Mouse (Mus musculus) liver, embryonic 14.5 days (tissue): ENCODE measurements at regions not wholly inside any gene's neighbourhood (a gene's known extent, or its start where the extent isn't known, plus 50 kb on each side); places are given as distances from the start of the nearest gene placed in this dataset.
"Not testable (repeated sequence)": the region's sequence is repeated elsewhere in the genome, so short reads cannot be mapped to it uniquely, and the experiment has no call there.

ENCODE experiments used
- ATAC-seq: fragments of 200-750 bp; cut with Nextera tagmentation; 2 replicates; pipeline ENCODE4 v1.8.0; 2017; ENCODE audit warnings: moderate number of reproducible peaks, mild to moderate bottlenecking, moderate library complexity; ENCODE audit not compliant: insufficient read depth
- DNase-seq, 3 experiments: peaks; one replicate each; pipeline ENCODE4 v3.0.0-alpha.2; 2012 to 2013; ENCODE audit warnings: low read depth in 3 of 3, low spot score in 3 of 3
- H3K27ac ChIP-seq: fragments of 300-500 bp; sonication (generic); 2 replicates; pipeline ENCODE4 v1.5.1; 2014; ENCODE audit warnings: moderate library complexity, mild to moderate bottlenecking, control low read depth, inconsistent platforms
- H3K27me3 ChIP-seq: fragments of 300-500 bp; sonication (generic); 2 replicates; pipeline ENCODE4 v1.6.1; 2014; ENCODE audit warnings: mild to moderate bottlenecking, low read length, moderate library complexity; ENCODE audit not compliant: control insufficient read depth, insufficient read depth
- H3K36me3 ChIP-seq: fragments of 300-500 bp; sonication (generic); replicated peaks from 2 replicates; pipeline ENCODE4 v1.6.1; 2014; ENCODE audit warnings: low read depth; ENCODE audit not compliant: control insufficient read depth, insufficient read depth
- H3K4me1 ChIP-seq, 2 experiments: fragments of 200-500 bp in 1 of 2; fragments of 300-500 bp in 1 of 2; sonication (generic) in 1 of 2; replicated peaks; 2 replicates each; pipeline ENCODE4 v1.6.1; 2012 to 2014; ENCODE audit warnings: antibody characterized with exemption in 1 of 2, inconsistent platforms in 1 of 2, low read length in 1 of 2; ENCODE audit not compliant: control insufficient read depth in 2 of 2, insufficient read depth in 2 of 2
- H3K4me2 ChIP-seq: fragments of 300-500 bp; sonication (generic); 2 replicates; pipeline ENCODE4 v1.6.1; 2014; ENCODE audit warnings: low read depth, mild to moderate bottlenecking, control low read depth, moderate library complexity
- H3K4me3 ChIP-seq, 2 experiments: fragments of 200-500 bp in 1 of 2; fragments of 300-500 bp in 1 of 2; sonication (generic) in 1 of 2; 2 replicates each; pipeline ENCODE4 v1.5.1; 2012 to 2014; ENCODE audit warnings: low read depth in 2 of 2, low read length in 2 of 2, mild to moderate bottlenecking in 2 of 2, control low read depth in 1 of 2, inconsistent platforms in 1 of 2, moderate library complexity in 1 of 2; ENCODE audit not compliant: insufficient read depth in 1 of 2
- H3K9ac ChIP-seq: fragments of 300-500 bp; sonication (generic); replicated peaks from 2 replicates; pipeline ENCODE4 v1.6.1; 2014; ENCODE audit warnings: mild to moderate bottlenecking, control low read depth, moderate library complexity
- H3K9me3 ChIP-seq: fragments of 300-500 bp; sonication (generic); 2 replicates; pipeline ENCODE4 v1.6.1; 2016; ENCODE audit warnings: low read length, mixed read lengths; ENCODE audit not compliant: control insufficient read depth
- CTCF ChIP-seq: IDR thresholded peaks from 2 replicates; pipeline ENCODE4 v1.5.1; 2016; ENCODE audit warnings: antibody characterized with exemption, low read depth, control low read depth
- EP300 ChIP-seq: IDR thresholded peaks from 2 replicates; pipeline ENCODE4 v1.6.1; 2016; ENCODE audit warnings: antibody characterized with exemption, low read depth
- WGBS: fragments of 180-500 bp; shearing (Covaris S2); extraction: QIAGEN DNeasy Blood & Tissue Kit; methylation state at CpG from one replicate; pipeline ENCODE4 v1.1.7; 2014; ENCODE audit not compliant: insufficient replicate concordance; 5-methylcytosine and 5-hydroxymethylcytosine counted together

GRCm38 (mm10) chr6:31895835-31896234, 154.2 kb upstream of the 1700012A03Rik start:
- H3K4me3 ChIP-seq, result no peak overlapping the region
- no peaks in the 10 kb centered on the region for H3K36me3 ChIP-seq
- 35% methylated on average over 3 of the region's 3 CpGs for WGBS
- ATAC-seq (no peak), DNase-seq (no peak)
- no peaks in the 10 kb centered on the region for H3K4me1 ChIP-seq
- no peak overlapping the region for H3K27ac ChIP-seq
- no peaks in the 10 kb centered on the region for H3K27me3 ChIP-seq
- H3K9ac ChIP-seq, result no peak overlapping the region
- H3K4me2 ChIP-seq, result no peak overlapping the region
- H3K9me3 ChIP-seq, result no peaks in the 10 kb centered on the region
- TF ChIP-seq CTCF (no peak), EP300 (no peak)

- H3K9ac ChIP-seq, result no peak overlapping the region
- no peaks in the 10 kb centered on the region for H3K27me3 ChIP-seq
- ATAC-seq, result no peak
- H3K36me3 ChIP-seq, result no peaks in the 10 kb centered on the region
- H3K4me2 ChIP-seq, result no peak overlapping the region
- WGBS, result 22% methylated on average over 4 of the region's 4 CpGs
- no peak for TF ChIP-seq CTCF
- TF ChIP-seq EP300, result no peak
- H3K4me3 ChIP-seq, result no peak overlapping the region
- no peak for DNase-seq
- no peaks in the 10 kb centered on the region for H3K9me3 ChIP-seq
- H3K27ac ChIP-seq, result no peak overlapping the region
- no peaks in the 10 kb centered on the region for H3K4me1 ChIP-seq
These were observed 163.1 kb upstream of the 1700012A03Rik start for GRCm38 (mm10) chr6:31886931-31887330.

GRCm38 (mm10) chr6:31885196-31885595, 164.8 kb upstream of the 1700012A03Rik start:
- not testable (repeated sequence) for H3K27me3 ChIP-seq, H3K4me2 ChIP-seq, H3K36me3 ChIP-seq, H3K4me1 ChIP-seq, H3K4me3 ChIP-seq, ATAC-seq, H3K27ac ChIP-seq, DNase-seq, H3K9ac ChIP-seq, H3K9me3 ChIP-seq
- WGBS, result 14% methylated on average over 1 of the region's 1 CpGs

GRCm38 (mm10) chr6:31883726-31884125, 166.3 kb upstream of the 1700012A03Rik start:
- ATAC-seq (no peak), DNase-seq (peak in 2 of 3 experiments; percentile 4 to 10)
- H3K4me2 ChIP-seq, result no peak overlapping the region
- H3K4me3 ChIP-seq, result no peak overlapping the region
- H3K36me3 ChIP-seq, result no peaks in the 10 kb centered on the region
- no peak for TF ChIP-seq EP300
- no peak for TF ChIP-seq CTCF
- no peaks in the 10 kb centered on the region for H3K27me3 ChIP-seq
- no peak overlapping the region for H3K27ac ChIP-seq
- H3K9me3 ChIP-seq, result no peaks in the 10 kb centered on the region
- 2% methylated on average over 2 of the region's 2 CpGs for WGBS
- no peaks in the 10 kb centered on the region for H3K4me1 ChIP-seq
- no peak overlapping the region for H3K9ac ChIP-seq

GRCm38 (mm10) chr6:31874616-31875015, 175.4 kb upstream of the 1700012A03Rik start:
- Histone ChIP-seq H3K4me3 (no peak overlapping the region), H3K36me3 (no peaks in the 10 kb centered on the region), H3K9me3 (no peaks in the 10 kb centered on the region), H3K9ac (no peak overlapping the region), H3K27ac (no peak overlapping the region), H3K4me1 (no peaks in the 10 kb centered on the region), H3K27me3 (no peaks in the 10 kb centered on the region), H3K4me2 (no peak overlapping the region)
- no peak for TF ChIP-seq CTCF
- TF ChIP-seq EP300, result no peak
- ATAC-seq (no peak), DNase-seq (no peak)
- 69% methylated on average over 6 of the region's 6 CpGs for WGBS

GRCm38 (mm10) chr6:31873911-31874310, 176.1 kb upstream of the 1700012A03Rik start:
- Histone ChIP-seq H3K4me2 (no peak overlapping the region), H3K27ac (no peak overlapping the region), H3K9me3 (no peaks in the 10 kb centered on the region), H3K27me3 (no peaks in the 10 kb centered on the region), H3K4me3 (no peak overlapping the region), H3K36me3 (no peaks in the 10 kb centered on the region), H3K4me1 (no peaks in the 10 kb centered on the region), H3K9ac (no peak overlapping the region)
- DNase-seq (no peak), ATAC-seq (no peak)
- 44% methylated on average over 1 of the region's 1 CpGs for WGBS
- TF ChIP-seq CTCF (no peak), EP300 (no peak)
